Mouse (Mus musculus): ENCODE data around the gene Kdelc2. TPM values are rescaled to one million over a fixed set of nuclear protein-coding genes. Genes with fewer than 3 reads are reported as not detected.

The Kdelc2 gene
- polyA plus RNA-seq, 1 experiment: 1.7 TPM

- WGBS: 71% methylated on average over 5 of the region's 5 CpGs
- peaks cover 3% of the 10 kb centered on the region for H3K4me1 ChIP-seq (ENCODE audit: control insufficient read depth, insufficient read depth, insufficient read length)
- DNase-seq (ENCODE audit: low read depth in 1 of 2, low spot score in 2 of 2): no peak
These were observed 2.7 kb upstream of the Kdelc2 start for GRCm38 (mm10) chr9:53381113-53381615.

GRCm38 (mm10) chr9:53384873-53385272, 1.0 kb downstream of the Kdelc2 start:
- 60% methylated on average over 8 of the region's 8 CpGs for WGBS
- TF ChIP-seq POLR2A (IDR thresholded peaks at IDR 0.05; ENCODE audit: low read depth, low read length) (no peak), CTCF (IDR thresholded peaks at IDR 0.05; ENCODE audit: extremely low read depth, insufficient read depth, insufficient read length, insufficient replicate concordance) (no peak)
- 0 out of 2 replicates have a peak overlapping the region, but pooled peaks have one; percentile 58 for H3K4me3 ChIP-seq (ENCODE audit: extremely low read depth, insufficient read depth, insufficient read length)
- H3K27ac ChIP-seq (ENCODE audit: insufficient read depth, low read length): peak overlapping the region; percentile 14; the same call in 1 of the 2 replicates
- DNase-seq (ENCODE audit: low read depth in 1 of 2, low spot score in 2 of 2): no peak
- peaks cover 2% of the 10 kb centered on the region; the same call in 1 of the 2 replicates for H3K27me3 ChIP-seq (ENCODE audit: control insufficient read depth, insufficient read depth, low read length)
- H3K4me1 ChIP-seq (ENCODE audit: control insufficient read depth, insufficient read depth, insufficient read length): peaks cover 3% of the 10 kb centered on the region
- H3K36me3 ChIP-seq (ENCODE audit: control insufficient read depth, insufficient read depth, low read length): no peaks in the 10 kb centered on the region

More at GRCm38 (mm10) chr9:53381113-53381615, 2.7 kb upstream of the Kdelc2 start:
- no peak for TF ChIP-seq POLR2A (IDR thresholded peaks at IDR 0.05; ENCODE audit: low read depth, low read length)
- no peak for TF ChIP-seq CTCF (IDR thresholded peaks at IDR 0.05; ENCODE audit: extremely low read depth, insufficient read depth, insufficient read length, insufficient replicate concordance)
- peaks cover 2% of the 10 kb centered on the region; the same call in 1 of the 2 replicates for H3K27me3 ChIP-seq (ENCODE audit: control insufficient read depth, insufficient read depth, low read length)
- no peak overlapping the region for H3K4me3 ChIP-seq (ENCODE audit: extremely low read depth, insufficient read depth, insufficient read length)
- no peak overlapping the region for H3K27ac ChIP-seq (ENCODE audit: insufficient read depth, low read length)
- no peaks in the 10 kb centered on the region for H3K36me3 ChIP-seq (ENCODE audit: control insufficient read depth, insufficient read depth, low read length)

- H3K4me1 ChIP-seq (ENCODE audit: control insufficient read depth, insufficient read depth, insufficient read length): peaks cover 3% of the 10 kb centered on the region
- TF ChIP-seq POLR2A (IDR thresholded peaks at IDR 0.05; ENCODE audit: low read depth, low read length) (no peak), CTCF (IDR thresholded peaks at IDR 0.05; ENCODE audit: extremely low read depth, insufficient read depth, insufficient read length, insufficient replicate concordance) (no peak)
- no peak overlapping the region; the same call in 1 of the 2 replicates for H3K27ac ChIP-seq (ENCODE audit: insufficient read depth, low read length)
- WGBS: 43% methylated on average over 2 of the region's 2 CpGs
- peaks cover 2% of the 10 kb centered on the region; the same call in 1 of the 2 replicates for H3K27me3 ChIP-seq (ENCODE audit: control insufficient read depth, insufficient read depth, low read length)
- no peak overlapping the region for H3K4me3 ChIP-seq (ENCODE audit: extremely low read depth, insufficient read depth, insufficient read length)
- no peaks in the 10 kb centered on the region for H3K36me3 ChIP-seq (ENCODE audit: control insufficient read depth, insufficient read depth, low read length)
- no peak for DNase-seq (ENCODE audit: low read depth in 1 of 2, low spot score in 2 of 2)
These were observed 3.6 kb downstream of the Kdelc2 start for GRCm38 (mm10) chr9:53387431-53387830.

GRCm38 (mm10) chr9:53389109-53389508, 5.3 kb downstream of the Kdelc2 start:
- H3K36me3 ChIP-seq (ENCODE audit: control insufficient read depth, insufficient read depth, low read length): no peaks in the 10 kb centered on the region
- H3K27ac ChIP-seq (ENCODE audit: insufficient read depth, low read length): no peak overlapping the region
- H3K4me1 ChIP-seq (ENCODE audit: control insufficient read depth, insufficient read depth, insufficient read length): peaks cover 3% of the 10 kb centered on the region
- DNase-seq (ENCODE audit: low read depth in 1 of 2, low spot score in 2 of 2): no peak
- H3K4me3 ChIP-seq (ENCODE audit: extremely low read depth, insufficient read depth, insufficient read length): no peak overlapping the region
- 90% methylated on average over 3 of the region's 3 CpGs for WGBS
- no peaks in the 10 kb centered on the region for H3K27me3 ChIP-seq (ENCODE audit: control insufficient read depth, insufficient read depth, low read length)
- TF ChIP-seq POLR2A (IDR thresholded peaks at IDR 0.05; ENCODE audit: low read depth, low read length) (no peak), CTCF (IDR thresholded peaks at IDR 0.05; ENCODE audit: extremely low read depth, insufficient read depth, insufficient read length, insufficient replicate concordance) (no peak)

GRCm38 (mm10) chr9:53390136-53390535, 6.3 kb downstream of the Kdelc2 start:
- 87% methylated on average over 7 of the region's 7 CpGs for WGBS
- no peaks in the 10 kb centered on the region for H3K27me3 ChIP-seq (ENCODE audit: control insufficient read depth, insufficient read depth, low read length)
- H3K36me3 ChIP-seq (ENCODE audit: control insufficient read depth, insufficient read depth, low read length): no peaks in the 10 kb centered on the region
- H3K4me1 ChIP-seq (ENCODE audit: control insufficient read depth, insufficient read depth, insufficient read length): no peaks in the 10 kb centered on the region; the same call in 1 of the 2 replicates
- no peak overlapping the region for H3K4me3 ChIP-seq (ENCODE audit: extremely low read depth, insufficient read depth, insufficient read length)
- no peak for DNase-seq (ENCODE audit: low read depth in 1 of 2, low spot score in 2 of 2)
- H3K27ac ChIP-seq (ENCODE audit: insufficient read depth, low read length): no peak overlapping the region
- no peak for TF ChIP-seq POLR2A (IDR thresholded peaks at IDR 0.05; ENCODE audit: low read depth, low read length)
- TF ChIP-seq CTCF (IDR thresholded peaks at IDR 0.05; ENCODE audit: extremely low read depth, insufficient read depth, insufficient read length, insufficient replicate concordance): no peak

- DNase-seq (ENCODE audit: low read depth in 1 of 2, low spot score in 2 of 2): no peak
- H3K27ac ChIP-seq (ENCODE audit: insufficient read depth, low read length): no peak overlapping the region
- H3K4me1 ChIP-seq (ENCODE audit: control insufficient read depth, insufficient read depth, insufficient read length): no peaks in the 10 kb centered on the region; the same call in 1 of the 2 replicates
- H3K27me3 ChIP-seq (ENCODE audit: control insufficient read depth, insufficient read depth, low read length): no peaks in the 10 kb centered on the region
- no peaks in the 10 kb centered on the region for H3K36me3 ChIP-seq (ENCODE audit: control insufficient read depth, insufficient read depth, low read length)
- TF ChIP-seq POLR2A (IDR thresholded peaks at IDR 0.05; ENCODE audit: low read depth, low read length) (no peak), CTCF (IDR thresholded peaks at IDR 0.05; ENCODE audit: extremely low read depth, insufficient read depth, insufficient read length, insufficient replicate concordance) (no peak)
- no peak overlapping the region for H3K4me3 ChIP-seq (ENCODE audit: extremely low read depth, insufficient read depth, insufficient read length)
- WGBS: 60% methylated on average over 13 of the region's 13 CpGs
These were observed 14.0 kb downstream of the Kdelc2 start for GRCm38 (mm10) chr9:53397685-53398387.

GRCm38 (mm10) chr9:53398388-53398700, 14.5 kb downstream of the Kdelc2 start:
- Histone ChIP-seq H3K27me3 (ENCODE audit: control insufficient read depth, insufficient read depth, low read length) (no peaks in the 10 kb centered on the region), H3K36me3 (ENCODE audit: control insufficient read depth, insufficient read depth, low read length) (no peaks in the 10 kb centered on the region), H3K4me1 (ENCODE audit: control insufficient read depth, insufficient read depth, insufficient read length) (no peaks in the 10 kb centered on the region; the same call in 1 of the 2 replicates), H3K4me3 (ENCODE audit: extremely low read depth, insufficient read depth, insufficient read length) (no peak overlapping the region), H3K27ac (ENCODE audit: insufficient read depth, low read length) (no peak overlapping the region)
- peak; percentile 41 to 47 for DNase-seq (ENCODE audit: low read depth in 1 of 2, low spot score in 2 of 2)
- TF ChIP-seq CTCF (IDR thresholded peaks at IDR 0.05; ENCODE audit: extremely low read depth, insufficient read depth, insufficient read length, insufficient replicate concordance): peak; percentile 53; the same call in 1 of the 2 replicates
- no peak for TF ChIP-seq POLR2A (IDR thresholded peaks at IDR 0.05; ENCODE audit: low read depth, low read length)
- 9% methylated on average over 5 of the region's 5 CpGs for WGBS

Data from spleen, adult 2 months (tissue).